Mouse (Mus musculus) hindbrain, embryonic 11.5 days (tissue): ENCODE measurements at regions not wholly inside any gene's neighbourhood (a gene's known extent, or its start where the extent isn't known, plus 50 kb on each side); places are given as distances from the start of the nearest gene placed in this dataset.
A peak's percentile ranks its signal among the peaks of the same experiment; 100 is the strongest.

Experiments used
- ATAC-seq: fragments of 200-750 bp; cut with Nextera tagmentation; 2 replicates; pipeline ENCODE4 v1.8.0; 2017; ENCODE audit warnings: mild to moderate bottlenecking, moderate TSS enrichment, moderate library complexity; ENCODE audit not compliant: low FRiP score
- DNase-seq: peaks from one replicate; pipeline ENCODE4 v3.0.0-alpha.2; 2015; ENCODE audit warnings: low spot score
- H3K27ac ChIP-seq: fragments of 300-500 bp; sonication (generic); 2 replicates; pipeline ENCODE4 v1.5.1; 2014; ENCODE audit warnings: mild to moderate bottlenecking, low read depth, low read length
- H3K27me3 ChIP-seq: fragments of 300-500 bp; sonication (generic); 2 replicates; pipeline ENCODE4 v1.6.1; 2014; ENCODE audit warnings: mild to moderate bottlenecking, low read length, moderate library complexity, mixed read lengths; ENCODE audit not compliant: control insufficient read depth, insufficient read depth
- H3K36me3 ChIP-seq: fragments of 300-500 bp; sonication (generic); 2 replicates; pipeline ENCODE4 v1.6.1; 2014; ENCODE audit warnings: mild to moderate bottlenecking, low read length, moderate library complexity, mixed read lengths; ENCODE audit not compliant: control insufficient read depth, insufficient read depth
- H3K4me1 ChIP-seq: fragments of 300-500 bp; sonication (generic); replicated peaks from 2 replicates; pipeline ENCODE4 v1.6.1; 2014; ENCODE audit warnings: low read length, mixed read lengths; ENCODE audit not compliant: control insufficient read depth, insufficient read depth
- H3K4me2 ChIP-seq: fragments of 300-500 bp; sonication (generic); replicated peaks from 2 replicates; pipeline ENCODE4 v1.6.1; 2014; ENCODE audit warnings: mild to moderate bottlenecking, low read depth, low read length
- H3K4me3 ChIP-seq: fragments of 300-500 bp; sonication (generic); 2 replicates; pipeline ENCODE4 v1.5.1; 2014; ENCODE audit warnings: low read depth, low read length
- H3K9ac ChIP-seq: fragments of 300-500 bp; sonication (generic); 2 replicates; pipeline ENCODE4 v1.6.1; 2014; ENCODE audit warnings: low read depth, low read length
- H3K9me3 ChIP-seq: fragments of 300-500 bp; sonication (generic); 2 replicates; pipeline ENCODE4 v1.6.1; 2016; ENCODE audit warnings: low read length; ENCODE audit not compliant: control insufficient read depth
- WGBS: fragments of 180-500 bp; shearing (Covaris S2); extraction: QIAGEN DNeasy Blood & Tissue Kit; methylation state at CpG from one replicate; pipeline ENCODE4 v1.1.7; 2014; 5-methylcytosine and 5-hydroxymethylcytosine counted together

GRCm38 (mm10) chr3:157723184-157723583 lies 156.5 kb downstream of the Ptger3 start:
- Histone ChIP-seq H3K9ac (no peak overlapping the region), H3K27me3 (no peaks in the 10 kb centered on the region), H3K4me3 (no peak overlapping the region), H3K4me1 (no peaks in the 10 kb centered on the region), H3K4me2 (no peak overlapping the region), H3K36me3 (no peaks in the 10 kb centered on the region), H3K27ac (no peak overlapping the region), H3K9me3 (no peaks in the 10 kb centered on the region)
- ATAC-seq = no peak
- no peak for DNase-seq
- 72% methylated on average over 5 of the region's 5 CpGs for WGBS

DNA sequence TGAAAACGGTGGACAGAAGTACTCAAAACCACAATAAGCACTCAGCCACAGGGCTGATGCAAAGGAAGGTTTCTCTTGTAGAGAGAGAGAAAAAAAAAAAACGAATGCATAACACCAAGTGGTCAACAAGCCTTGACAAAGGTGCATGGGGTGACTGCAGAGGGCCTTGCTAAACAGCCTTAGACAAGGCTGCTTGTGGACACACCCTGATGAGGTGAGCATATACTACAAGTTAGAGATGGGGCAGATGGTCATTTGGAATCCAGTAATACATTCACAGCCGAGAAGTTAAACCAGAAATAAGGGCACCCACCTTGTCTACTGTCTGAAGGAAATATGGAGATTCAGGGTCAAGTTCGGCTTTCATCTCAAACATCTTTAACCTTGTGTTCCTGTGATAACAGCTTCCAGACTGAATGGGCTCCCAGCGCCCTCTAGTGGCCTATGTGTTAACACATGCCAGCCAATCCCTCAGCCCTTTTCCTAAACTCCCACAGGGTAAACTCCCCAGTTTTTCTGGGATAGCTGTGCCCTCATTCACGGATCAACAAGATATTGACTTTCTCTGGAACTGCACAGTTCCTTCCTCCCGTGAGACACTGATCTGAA lies 150.7 kb downstream of the Ptger3 start:
- H3K9me3 ChIP-seq = no peaks in the 10 kb centered on the region
- no peaks in the 10 kb centered on the region for H3K27me3 ChIP-seq
- peak; percentile 72 for ATAC-seq
- no peak overlapping the region for H3K4me2 ChIP-seq
- 23% methylated on average over 7 of the region's 7 CpGs for WGBS
- no peaks in the 10 kb centered on the region for H3K36me3 ChIP-seq
- peak; percentile 82 for DNase-seq
- H3K4me3 ChIP-seq = no peak overlapping the region
- no peak overlapping the region for H3K9ac ChIP-seq
- H3K4me1 ChIP-seq = no peaks in the 10 kb centered on the region
- no peak overlapping the region for H3K27ac ChIP-seq

DNA sequence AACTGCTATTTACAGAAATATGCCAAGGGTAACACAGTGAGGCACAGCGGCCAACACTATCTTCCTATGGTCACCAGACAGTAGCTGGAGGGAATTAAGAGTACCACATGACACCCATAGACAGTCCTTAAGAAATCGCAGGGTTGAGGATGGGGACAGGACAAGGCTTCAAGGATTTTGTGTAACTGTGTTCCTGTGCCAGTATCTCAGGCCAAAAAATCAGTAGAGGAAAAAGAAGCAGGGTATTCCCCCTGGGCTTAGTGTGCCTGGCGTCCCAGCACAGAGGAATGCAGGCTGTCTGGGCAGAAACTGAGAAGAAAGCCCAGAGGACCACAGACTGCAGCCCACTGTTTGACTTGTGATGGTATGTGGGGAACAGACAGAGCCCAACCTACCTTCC lies 147.3 kb downstream of the Ptger3 start:
- Histone ChIP-seq H3K27me3 (no peaks in the 10 kb centered on the region), H3K9me3 (no peaks in the 10 kb centered on the region), H3K36me3 (no peaks in the 10 kb centered on the region), H3K4me2 (no peak overlapping the region), H3K4me1 (no peaks in the 10 kb centered on the region), H3K9ac (no peak overlapping the region), H3K4me3 (no peak overlapping the region), H3K27ac (no peak overlapping the region)
- ATAC-seq = no peak
- WGBS = 78% methylated on average over 3 of the region's 3 CpGs
- DNase-seq = no peak

GRCm38 (mm10) chr3:157710790-157711381 lies 144.2 kb downstream of the Ptger3 start:
- ATAC-seq (no peak), DNase-seq (no peak)
- no peaks in the 10 kb centered on the region for H3K4me1 ChIP-seq
- H3K27me3 ChIP-seq = no peaks in the 10 kb centered on the region
- no peak overlapping the region for H3K9ac ChIP-seq
- no peaks in the 10 kb centered on the region for H3K36me3 ChIP-seq
- H3K27ac ChIP-seq = no peak overlapping the region
- no peak overlapping the region for H3K4me2 ChIP-seq
- no peak overlapping the region for H3K4me3 ChIP-seq
- WGBS = 96% methylated on average over 1 of the region's 1 CpGs
- H3K9me3 ChIP-seq = no peaks in the 10 kb centered on the region

- no peak overlapping the region for H3K9ac ChIP-seq
- H3K27ac ChIP-seq = no peak overlapping the region
- ATAC-seq = no peak
- H3K4me3 ChIP-seq = no peak overlapping the region
- H3K4me2 ChIP-seq = no peak overlapping the region
- no peaks in the 10 kb centered on the region for H3K9me3 ChIP-seq
- no peaks in the 10 kb centered on the region for H3K27me3 ChIP-seq
- H3K36me3 ChIP-seq = no peaks in the 10 kb centered on the region
- no peaks in the 10 kb centered on the region for H3K4me1 ChIP-seq
- DNase-seq = no peak
Measured at GRCm38 (mm10) chr3:157699961-157700360, 133.3 kb downstream of the Ptger3 start.

GRCm38 (mm10) chr3:157698529-157698928 lies 131.8 kb downstream of the Ptger3 start:
- no peak for ATAC-seq
- Histone ChIP-seq H3K27me3 (no peaks in the 10 kb centered on the region), H3K4me3 (no peak overlapping the region), H3K36me3 (no peaks in the 10 kb centered on the region), H3K9me3 (no peaks in the 10 kb centered on the region), H3K4me1 (no peaks in the 10 kb centered on the region), H3K4me2 (no peak overlapping the region), H3K9ac (no peak overlapping the region), H3K27ac (no peak overlapping the region)
- WGBS = 88% methylated on average over 5 of the region's 5 CpGs
- DNase-seq = no peak

GRCm38 (mm10) chr3:157695128-157696075 lies 128.7 kb downstream of the Ptger3 start:
- Histone ChIP-seq H3K36me3 (no peaks in the 10 kb centered on the region), H3K9ac (no peak overlapping the region), H3K4me3 (no peak overlapping the region), H3K27ac (no peak overlapping the region), H3K4me1 (no peaks in the 10 kb centered on the region), H3K4me2 (no peak overlapping the region), H3K9me3 (no peaks in the 10 kb centered on the region), H3K27me3 (no peaks in the 10 kb centered on the region)
- ATAC-seq (peak; percentile 38; the same call in 1 of the 2 replicates), DNase-seq (no peak)
- 87% methylated on average over 19 of the region's 19 CpGs for WGBS
